Comparison of ENCODE assay signal across 8 mouse cellular contexts in genomic region chr9:59269728-59270127, GRCm38 (mm10). TPM values are rescaled to one million over a fixed set of nuclear protein-coding genes. Genes with fewer than 3 reads are reported as not detected.
DNase-seq lines count a peak whose midpoint lies in the region; ATAC-seq and TF ChIP-seq lines count a peak whose summit lies in the region.

No protein-coding gene starts in this region.

- TF ChIP-seq CTCF in brain, embryonic 14.5 days (IDR thresholded peaks at IDR 0.05; ENCODE audit: borderline replicate concordance, extremely low read depth, insufficient read depth, insufficient read length) = peak; percentile 61; the same call in 1 of the 2 replicates
- peak; percentile 72 for TF ChIP-seq CTCF in gastrocnemius, adult 2 months (IDR thresholded peaks at IDR 0.05)
- TF ChIP-seq CTCF in testis, adult 2 months (IDR thresholded peaks at IDR 0.05; ENCODE audit: control insufficient read depth, insufficient read depth, insufficient replicate concordance, low read depth, low read length) = peak; percentile 17; the same call in 1 of the 2 replicates

- ATAC-seq in CD4-positive, CD25-positive, alpha-beta regulatory T cell, adult 4 months = no peak
- peak; percentile 36; the same call in 1 of the 2 replicates for ATAC-seq in intestine, embryonic 14.5 days (replicated peaks; ENCODE audit: low FRiP score, low TSS enrichment, low read depth)
- ATAC-seq in midbrain, embryonic 14.5 days (ENCODE audit: low FRiP score, low TSS enrichment) = no peak

- H3K27ac ChIP-seq in gastrocnemius, adult 2 months = peak overlapping the region; percentile 69
- no peak overlapping the region for H3K27ac ChIP-seq in intestine, embryonic 14.5 days (ENCODE audit: low read depth)
- H3K27ac ChIP-seq in midbrain, embryonic 14.5 days (replicated peaks; ENCODE audit: low read depth, low read length) = no peak overlapping the region
- H3K27ac ChIP-seq in testis, adult 2 months (ENCODE audit: control insufficient read depth, insufficient read depth, low read depth, low read length) = no peak overlapping the region

- H3K36me3 ChIP-seq in intestine, embryonic 14.5 days (ENCODE audit: control insufficient read depth, insufficient read depth, low read length) = no peaks in the 10 kb centered on the region
- no peaks in the 10 kb centered on the region for H3K36me3 ChIP-seq in midbrain, embryonic 14.5 days (ENCODE audit: control insufficient read depth, insufficient read depth, low read length)
- H3K36me3 ChIP-seq in testis, adult 2 months (ENCODE audit: control insufficient read depth, insufficient read depth, low read length) = no peaks in the 10 kb centered on the region

- no peaks in the 10 kb centered on the region for H3K27me3 ChIP-seq in intestine, embryonic 14.5 days (replicated peaks; ENCODE audit: control insufficient read depth, insufficient read depth, low read length)
- no peaks in the 10 kb centered on the region for H3K27me3 ChIP-seq in midbrain, embryonic 14.5 days (ENCODE audit: control insufficient read depth, insufficient read depth, low read length)
- no peaks in the 10 kb centered on the region for H3K27me3 ChIP-seq in testis, adult 2 months (ENCODE audit: control insufficient read depth, insufficient read depth, low read length)

- intact Hi-C loops in gastrocnemius, adult 2 months (cut with DNase I) = loop anchor here (5.0 kb wide), 1 partner anchor 82 kb away; no protein-coding TSS in a partner anchor

- WGBS in intestine, embryonic 14.5 days = 19% methylated on average over 5 of the region's 5 CpGs
- WGBS in midbrain, embryonic 14.5 days = 35% methylated on average over 5 of the region's 5 CpGs

- H3K9ac ChIP-seq in intestine, embryonic 14.5 days (ENCODE audit: low read length) = no peak overlapping the region
- no peak overlapping the region for H3K9ac ChIP-seq in midbrain, embryonic 14.5 days (replicated peaks; ENCODE audit: low read length)

- no peak overlapping the region for H3K4me2 ChIP-seq in intestine, embryonic 14.5 days (ENCODE audit: low read length)
- no peak overlapping the region for H3K4me2 ChIP-seq in midbrain, embryonic 14.5 days (ENCODE audit: low read length)

- peaks cover 6% of the 10 kb centered on the region; the same call in 1 of the 2 replicates for H3K4me1 ChIP-seq in intestine, embryonic 14.5 days (replicated peaks; ENCODE audit: control insufficient read depth, insufficient read depth, low read length)
- 0 out of 2 replicates have a peak, but pooled peaks cover 6% of the 10 kb centered on the region for H3K4me1 ChIP-seq in midbrain, embryonic 14.5 days (ENCODE audit: control insufficient read depth, insufficient read depth, low read length)
- H3K4me1 ChIP-seq in testis, adult 2 months (ENCODE audit: control insufficient read depth, insufficient read depth, low read length) = peaks cover 7% of the 10 kb centered on the region

- no peaks in the 10 kb centered on the region for H3K9me3 ChIP-seq in intestine, embryonic 14.5 days (ENCODE audit: control insufficient read depth, low read length)
- H3K9me3 ChIP-seq in midbrain, embryonic 14.5 days (ENCODE audit: control insufficient read depth, low read length) = no peaks in the 10 kb centered on the region

- no peak overlapping the region for H3K4me3 ChIP-seq in gastrocnemius, adult 2 months
- H3K4me3 ChIP-seq in intestine, embryonic 14.5 days (ENCODE audit: low read depth, low read length) = no peak overlapping the region
- no peak overlapping the region for H3K4me3 ChIP-seq in midbrain, embryonic 14.5 days (replicated peaks; ENCODE audit: low read depth, low read length)
- no peak overlapping the region for H3K4me3 ChIP-seq in testis, adult 2 months (ENCODE audit: control insufficient read depth, low read depth, low read length)

- DNase-seq in CD4-positive, CD25-positive, alpha-beta regulatory T cell, adult 2 months (ENCODE audit: low read depth, low spot score) = peak; percentile 33
- peak; percentile 86 for DNase-seq in brain, embryonic 14.5 days (ENCODE audit: low read depth)
- peak; percentile 76 for DNase-seq in gastrocnemius, adult 2 months
- DNase-seq in intestine, embryonic 14.5 days (ENCODE audit: low spot score) = peak; percentile 75
- DNase-seq in left cerebral cortex, adult 9 months (ENCODE audit: low spot score in 2 of 2) = peak; percentile 22 to 74
- DNase-seq in midbrain, embryonic 14.5 days = peak; percentile 84

- no peak for TF ChIP-seq POLR2A in brain, embryonic 14.5 days (IDR thresholded peaks at IDR 0.05; ENCODE audit: borderline replicate concordance, extremely low read depth, insufficient read depth, insufficient read length, poor library complexity, severe bottlenecking)
- no peak for TF ChIP-seq POLR2A in testis, adult 2 months (IDR thresholded peaks at IDR 0.05; ENCODE audit: control insufficient read depth, low read depth, low read length)

RNA-seq across cellular contexts. Expression of gene Adpgk, which starts 21.6 kb away (rescaled TPM):
- polyA plus RNA-seq in CD4-positive, CD25-positive, alpha-beta regulatory T cell, adult 4 months (2017; shearing (Covaris generic)) = 10 to 100 TPM in 1 of 2 experiments, 1 to 10 TPM in 1; 8.0 to 13.8 TPM
- 17.6 and 20.7 TPM in 2 replicates for polyA plus RNA-seq in brain, embryonic 14.5 days (2012; rRNA removed)
- 1 to 10 TPM; 6.8 to 9.7 TPM for total RNA-seq in gastrocnemius, adult 2 months (2021)
- 37.8 and 40.8 TPM in 2 replicates for polyA plus RNA-seq in intestine, embryonic 14.5 days (2014; fragmentation: Nextera tagmentation; extraction: Ambion mirVana)
- polyA plus RNA-seq in midbrain, embryonic 14.5 days (2014; fragmentation: Nextera tagmentation; extraction: Ambion mirVana) = 19.2 and 24.0 TPM in 2 replicates
- polyA plus RNA-seq in testis, adult 2 months (2012; rRNA removed) = 7.0 and 7.7 TPM in 2 replicates

Comparison
In these comparisons a context has a peak if more than half of its experiments do, and no peak if none do; other contexts are left out.
1. DNase-seq: peak in every context shown above with its lines; median percentile 86 in brain, embryonic 14.5 days; 84 in midbrain, embryonic 14.5 days; 76 in gastrocnemius, adult 2 months; 75 in intestine, embryonic 14.5 days; 48 in left cerebral cortex, adult 9 months; 33 in CD4-positive, CD25-positive, alpha-beta regulatory T cell, adult 2 months.
2. CTCF ChIP-seq: peak in every context shown above with its lines; median percentile 72 in gastrocnemius, adult 2 months; 61 in brain, embryonic 14.5 days; 17 in testis, adult 2 months.